Mouse (Mus musculus) lung, embryonic 16.5 days (tissue): ENCODE data around the gene Vash1. TPM values are rescaled to one million over a fixed set of nuclear protein-coding genes. Genes with fewer than 3 reads are reported as not detected.

Source experiments
- ATAC-seq: fragments of 200-750 bp; cut with Nextera tagmentation; 2 replicates; pipeline ENCODE4 v1.8.0; 2017; ENCODE audit warnings: low read depth, mild to moderate bottlenecking, moderate library complexity
- H3K27ac ChIP-seq: fragments of 300-500 bp; sonication (generic); 2 replicates; pipeline ENCODE4 v1.5.1; 2014; ENCODE audit warnings: mild to moderate bottlenecking, control low read depth, low read length
- H3K27me3 ChIP-seq: fragments of 300-500 bp; sonication (generic); 2 replicates; pipeline ENCODE4 v1.6.1; 2014; ENCODE audit warnings: low read depth, low read length, mixed read lengths; ENCODE audit not compliant: control insufficient read depth, insufficient read depth
- H3K36me3 ChIP-seq: fragments of 300-500 bp; sonication (generic); 2 replicates; pipeline ENCODE4 v1.6.1; 2014; ENCODE audit warnings: low read length; ENCODE audit not compliant: control insufficient read depth, insufficient read depth
- H3K4me1 ChIP-seq: fragments of 300-500 bp; sonication (generic); replicated peaks from 2 replicates; pipeline ENCODE4 v1.6.1; 2014; ENCODE audit warnings: low read length, mixed read lengths; ENCODE audit not compliant: control insufficient read depth, insufficient read depth
- H3K4me2 ChIP-seq: fragments of 300-500 bp; sonication (generic); 2 replicates; pipeline ENCODE4 v1.6.1; 2014; ENCODE audit warnings: low read depth, low read length, control low read depth
- H3K4me3 ChIP-seq: fragments of 300-500 bp; sonication (generic); 2 replicates; pipeline ENCODE4 v1.5.1; 2014; ENCODE audit warnings: mild to moderate bottlenecking, low read length, control low read depth
- H3K9ac ChIP-seq: fragments of 300-500 bp; sonication (generic); 2 replicates; pipeline ENCODE4 v1.6.1; 2014; ENCODE audit warnings: low read length, control low read depth
- H3K9me3 ChIP-seq: fragments of 300-500 bp; sonication (generic); 2 replicates; pipeline ENCODE4 v1.6.1; 2016; ENCODE audit warnings: low read length; ENCODE audit not compliant: control insufficient read depth
- WGBS: fragments of 180-500 bp; shearing (Covaris S2); extraction: QIAGEN DNeasy Blood & Tissue Kit; methylation state at CpG from one replicate; pipeline ENCODE4 v1.1.7; 2014; 5-methylcytosine and 5-hydroxymethylcytosine counted together
- polyA plus RNA-seq: library from polyadenylated mRNA; unstranded; fragments of >200 nt; fragmentation: Nextera tagmentation; extraction: Ambion mirVana; gene quantifications from 2 replicates; pipeline ENCODE4 v1.2.1, GENCODE M21; 2015

Vash1 gene
- polyA plus RNA-seq, 1 experiment from 2014 or later, result 10.0 TPM

DNA sequence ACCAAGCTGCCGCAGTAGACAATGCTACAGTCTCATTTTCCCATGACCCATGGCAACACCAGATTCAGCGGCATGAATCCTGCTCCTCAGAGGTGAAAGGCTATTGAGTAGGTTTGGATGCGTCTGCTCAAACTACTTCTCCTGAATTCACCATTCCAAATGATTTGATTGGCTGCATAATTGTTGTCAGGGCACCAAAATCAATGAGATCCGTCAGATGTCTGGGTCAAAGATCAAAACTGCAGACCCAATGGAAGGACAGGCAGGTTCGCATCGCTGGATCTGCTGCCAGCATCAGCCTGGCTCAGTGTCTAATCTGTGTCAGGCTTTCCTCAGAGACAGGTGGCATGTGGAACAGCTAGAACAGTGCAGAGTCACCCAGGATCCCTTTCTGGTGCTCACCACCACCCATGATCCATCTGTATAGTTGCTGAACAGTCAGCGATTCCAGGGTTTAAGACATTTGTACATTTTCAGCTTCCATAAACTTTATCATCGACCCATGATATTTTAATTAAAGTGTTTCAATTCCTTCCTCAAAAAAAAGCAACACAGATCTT is 27.1 kb upstream of the Vash1 start:
- peaks cover 12% of the 10 kb centered on the region for H3K4me1 ChIP-seq
- H3K4me3 ChIP-seq, result no peak overlapping the region
- H3K27ac ChIP-seq, result no peak overlapping the region
- H3K36me3 ChIP-seq, result no peaks in the 10 kb centered on the region
- no peak overlapping the region for H3K9ac ChIP-seq
- no peaks in the 10 kb centered on the region for H3K27me3 ChIP-seq
- H3K9me3 ChIP-seq, result no peaks in the 10 kb centered on the region
- no peak overlapping the region for H3K4me2 ChIP-seq
- no peak for ATAC-seq
- 89% methylated on average over 8 of the region's 8 CpGs for WGBS

DNA sequence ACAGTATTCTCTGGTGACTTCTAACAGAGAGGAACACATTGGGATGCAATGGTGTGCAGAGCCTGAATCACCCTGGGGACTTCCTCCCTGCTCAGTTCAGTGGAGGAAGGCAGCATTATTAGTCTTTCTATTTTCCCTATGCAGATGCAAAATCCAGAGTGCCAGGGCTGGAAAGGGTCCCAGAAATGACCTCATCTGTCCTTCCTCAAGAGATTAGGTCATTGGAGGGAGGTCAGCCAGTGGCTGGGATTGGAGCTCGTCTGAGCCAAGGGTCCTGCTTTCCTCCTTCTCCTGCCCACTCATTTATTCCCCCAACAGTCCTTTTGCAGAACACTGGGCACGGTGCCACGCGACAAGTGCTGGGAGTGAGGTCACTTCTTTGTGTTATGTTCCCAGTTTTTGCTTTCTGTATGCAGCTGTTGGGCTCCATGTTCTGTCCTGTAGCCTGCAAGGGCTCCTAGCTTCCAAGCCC is 25.9 kb upstream of the Vash1 start:
- peak; percentile 97 for ATAC-seq
- H3K36me3 ChIP-seq, result no peaks in the 10 kb centered on the region
- no peak overlapping the region; the same call in 1 of the 2 replicates for H3K4me2 ChIP-seq
- H3K27ac ChIP-seq, result peak overlapping the region; percentile 63
- no peak overlapping the region for H3K9ac ChIP-seq
- H3K4me1 ChIP-seq, result peaks cover 12% of the 10 kb centered on the region
- no peak overlapping the region for H3K4me3 ChIP-seq
- H3K27me3 ChIP-seq, result no peaks in the 10 kb centered on the region
- WGBS, result 23% methylated on average over 4 of the region's 4 CpGs
- H3K9me3 ChIP-seq, result no peaks in the 10 kb centered on the region

DNA sequence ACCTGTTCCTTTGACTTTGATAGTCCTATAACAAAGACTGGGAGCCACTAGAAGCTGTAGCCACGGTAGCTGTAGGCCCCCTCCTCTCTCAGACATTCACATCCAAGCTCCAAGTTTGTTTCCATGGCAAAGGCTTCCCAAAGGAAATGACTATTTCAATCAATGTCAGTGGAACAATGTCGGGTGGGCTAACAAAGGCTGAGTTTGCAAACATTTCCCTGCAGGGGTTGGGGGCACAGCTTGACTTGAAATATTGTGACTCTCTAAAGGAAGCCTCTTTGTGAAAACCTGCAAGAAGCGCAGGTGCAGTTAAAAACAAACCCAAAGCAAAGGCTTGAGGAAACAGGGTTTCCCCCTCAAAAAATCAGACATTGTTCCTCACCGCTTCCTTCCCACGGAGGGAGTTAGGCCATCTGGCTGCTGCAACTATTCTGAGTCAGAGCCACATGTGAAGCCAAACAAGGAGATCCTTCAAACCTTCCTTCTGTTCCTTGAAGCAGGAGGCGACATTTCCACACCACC is 19.0 kb upstream of the Vash1 start:
- no peak overlapping the region for H3K4me2 ChIP-seq
- H3K36me3 ChIP-seq, result no peaks in the 10 kb centered on the region
- peak overlapping the region; percentile 77 for H3K27ac ChIP-seq
- H3K9me3 ChIP-seq, result no peaks in the 10 kb centered on the region
- 0 out of 2 replicates have a peak overlapping the region, but pooled peaks have one; percentile 22 for H3K9ac ChIP-seq
- no peaks in the 10 kb centered on the region for H3K27me3 ChIP-seq
- H3K4me1 ChIP-seq, result 0 out of 2 replicates have a peak, but pooled peaks cover 2% of the 10 kb centered on the region
- ATAC-seq, result peak; percentile 76
- no peak overlapping the region for H3K4me3 ChIP-seq
- 29% methylated on average over 6 of the region's 6 CpGs for WGBS

DNA sequence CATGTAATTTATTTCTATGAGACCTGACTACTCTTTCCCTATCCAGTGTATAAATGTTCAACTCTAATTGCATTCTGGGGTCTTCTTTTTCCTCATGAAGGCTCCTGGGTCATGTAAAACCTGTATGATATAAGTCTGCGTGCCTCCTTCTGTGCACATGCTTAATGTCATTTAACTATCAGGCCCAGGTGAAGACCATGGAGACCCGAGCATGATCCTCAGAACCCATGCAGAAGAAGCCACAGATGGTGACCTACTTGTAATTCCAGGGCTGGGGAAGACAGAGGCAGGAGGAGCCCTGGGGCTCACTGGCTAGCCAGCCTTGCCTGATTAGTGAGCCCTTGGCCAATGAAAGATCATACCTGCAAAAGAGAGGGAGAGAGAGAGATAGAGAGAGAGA is 18.0 kb upstream of the Vash1 start:
- H3K27me3 ChIP-seq, result no peaks in the 10 kb centered on the region
- no peak overlapping the region for H3K9ac ChIP-seq
- no peak overlapping the region for H3K4me2 ChIP-seq
- 0 out of 2 replicates have a peak, but pooled peaks cover 2% of the 10 kb centered on the region for H3K4me1 ChIP-seq
- H3K27ac ChIP-seq, result peak overlapping the region; percentile 12; the same call in 1 of the 2 replicates
- H3K9me3 ChIP-seq, result no peaks in the 10 kb centered on the region
- no peaks in the 10 kb centered on the region for H3K36me3 ChIP-seq
- H3K4me3 ChIP-seq, result no peak overlapping the region
- WGBS, result 69% methylated on average over 2 of the region's 2 CpGs
- ATAC-seq, result no peak

DNA sequence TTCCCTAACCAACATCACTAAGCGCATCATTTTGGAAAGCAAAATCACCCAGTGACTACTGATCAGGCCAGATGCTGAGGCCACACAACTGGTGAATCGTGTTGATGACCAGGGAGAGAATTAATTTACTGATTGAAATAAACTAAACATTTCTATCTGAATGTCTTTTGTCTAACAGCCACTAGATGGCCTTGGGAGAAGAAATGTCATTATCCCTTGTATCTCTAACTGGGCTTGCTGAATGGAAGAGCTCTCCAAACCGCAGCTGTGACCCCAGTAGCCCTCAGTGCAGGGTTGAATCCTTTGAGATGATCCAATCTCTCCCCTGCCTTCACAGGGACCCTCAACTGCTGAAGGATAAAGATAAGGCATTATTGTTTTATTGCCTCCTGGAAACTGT is 12.8 kb upstream of the Vash1 start:
- Histone ChIP-seq H3K9me3 (no peaks in the 10 kb centered on the region), H3K9ac (no peak overlapping the region), H3K4me3 (no peak overlapping the region), H3K27me3 (no peaks in the 10 kb centered on the region), H3K4me1 (no peaks in the 10 kb centered on the region), H3K27ac (no peak overlapping the region), H3K36me3 (no peaks in the 10 kb centered on the region), H3K4me2 (no peak overlapping the region)
- 45% methylated on average over 3 of the region's 3 CpGs for WGBS
- ATAC-seq, result no peak

DNA sequence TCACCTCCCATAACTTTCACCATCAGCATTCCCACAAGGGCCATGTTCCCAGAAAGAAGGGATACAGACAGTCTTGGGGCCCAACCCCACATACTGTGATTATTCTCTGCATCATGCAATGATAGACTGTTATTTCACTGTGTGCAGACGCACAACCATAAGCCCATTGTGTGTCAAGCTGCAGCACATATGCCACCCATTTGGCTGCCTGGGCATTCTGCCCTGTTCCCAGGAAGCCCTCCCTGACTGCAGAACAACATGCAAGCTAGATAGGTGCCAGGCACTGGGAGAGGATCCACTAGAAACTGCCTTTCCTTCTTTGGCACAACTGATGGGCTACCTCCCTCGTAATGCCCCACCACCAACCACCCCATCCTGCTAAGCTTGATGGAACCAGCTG is 10.1 kb upstream of the Vash1 start:
- no peak overlapping the region for H3K9ac ChIP-seq
- H3K4me1 ChIP-seq, result no peaks in the 10 kb centered on the region
- WGBS, result 93% methylated on average over 2 of the region's 2 CpGs
- no peaks in the 10 kb centered on the region for H3K27me3 ChIP-seq
- no peak for ATAC-seq
- H3K4me2 ChIP-seq, result no peak overlapping the region
- H3K4me3 ChIP-seq, result no peak overlapping the region
- no peak overlapping the region for H3K27ac ChIP-seq
- no peaks in the 10 kb centered on the region for H3K36me3 ChIP-seq
- no peaks in the 10 kb centered on the region for H3K9me3 ChIP-seq

DNA sequence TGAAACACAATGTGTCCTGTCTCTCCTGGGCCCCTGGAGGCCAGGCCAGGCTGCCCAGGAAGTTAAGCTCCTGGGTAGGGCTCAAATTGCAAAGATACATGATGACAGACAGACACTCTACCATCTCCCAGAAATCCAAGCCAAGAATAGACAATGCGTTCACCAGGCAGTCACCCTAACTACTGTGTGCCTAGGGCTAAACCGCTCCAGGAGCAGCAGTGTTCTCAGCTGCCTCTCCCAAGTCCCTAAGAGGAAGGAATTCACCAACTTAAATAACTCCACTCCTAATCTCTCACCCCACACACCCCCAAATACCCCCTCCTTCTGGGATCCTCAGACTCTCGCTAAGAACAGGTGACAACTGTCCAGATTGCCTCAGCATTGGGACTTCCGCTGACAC is 6.4 kb upstream of the Vash1 start:
- 70% methylated on average over 4 of the region's 4 CpGs for WGBS
- no peak overlapping the region for H3K4me2 ChIP-seq
- H3K4me1 ChIP-seq, result no peaks in the 10 kb centered on the region
- H3K27ac ChIP-seq, result no peak overlapping the region
- H3K9me3 ChIP-seq, result no peaks in the 10 kb centered on the region
- H3K4me3 ChIP-seq, result no peak overlapping the region
- H3K9ac ChIP-seq, result no peak overlapping the region
- H3K27me3 ChIP-seq, result no peaks in the 10 kb centered on the region
- H3K36me3 ChIP-seq, result no peaks in the 10 kb centered on the region
- no peak for ATAC-seq

DNA sequence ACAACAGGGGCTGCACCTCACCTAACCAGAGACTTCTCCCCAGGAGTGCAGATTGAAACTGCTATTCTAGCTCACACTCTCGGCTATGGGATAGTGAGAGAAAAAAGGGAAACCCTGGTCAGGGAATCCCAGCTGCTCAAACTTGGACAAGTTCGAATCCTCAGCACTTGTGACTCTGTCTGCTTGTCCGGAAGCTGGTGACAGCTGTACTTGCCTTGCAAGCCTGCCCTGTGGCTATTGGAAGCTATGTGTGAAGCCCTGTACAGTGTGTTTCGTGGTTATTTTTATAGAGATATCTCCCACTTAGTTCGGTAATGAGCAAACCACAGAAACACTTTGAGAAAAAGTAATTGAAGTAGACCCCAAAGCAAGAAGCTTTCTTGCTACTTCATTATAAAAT is 6.0 kb upstream of the Vash1 start:
- no peaks in the 10 kb centered on the region for H3K9me3 ChIP-seq
- H3K4me1 ChIP-seq, result no peaks in the 10 kb centered on the region
- H3K27ac ChIP-seq, result no peak overlapping the region
- H3K4me2 ChIP-seq, result no peak overlapping the region
- no peaks in the 10 kb centered on the region for H3K36me3 ChIP-seq
- WGBS, result 65% methylated on average over 5 of the region's 5 CpGs
- H3K27me3 ChIP-seq, result no peaks in the 10 kb centered on the region
- no peak overlapping the region for H3K9ac ChIP-seq
- H3K4me3 ChIP-seq, result no peak overlapping the region
- no peak for ATAC-seq

DNA sequence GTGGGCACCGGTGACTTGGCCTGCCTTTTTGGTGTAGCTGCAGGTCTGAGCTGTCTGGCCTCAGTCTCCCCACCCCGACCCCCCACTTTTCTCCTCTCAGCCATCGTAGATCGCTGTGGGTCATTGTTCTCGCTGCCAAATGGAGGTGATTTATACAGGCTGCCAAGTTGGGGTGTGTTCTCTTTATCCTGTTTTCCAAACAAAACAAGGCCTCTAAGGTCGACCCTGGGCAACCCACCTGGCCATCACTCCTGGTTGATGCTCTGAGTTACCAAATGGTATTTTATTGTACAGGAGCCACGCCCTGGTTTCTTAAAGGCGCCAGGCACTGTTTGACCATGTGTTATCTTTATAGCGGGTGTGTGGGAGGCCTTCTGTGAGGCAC is 1.0 kb downstream of the Vash1 start:
- WGBS, result 2% methylated on average over 9 of the region's 9 CpGs
- no peaks in the 10 kb centered on the region for H3K36me3 ChIP-seq
- no peak for ATAC-seq
- no peaks in the 10 kb centered on the region for H3K9me3 ChIP-seq
- H3K4me3 ChIP-seq, result peak overlapping the region; percentile 84
- H3K9ac ChIP-seq, result peak overlapping the region; percentile 78
- no peaks in the 10 kb centered on the region; the same call in none of the 2 replicates for H3K4me1 ChIP-seq
- H3K4me2 ChIP-seq, result peak overlapping the region; percentile 100
- no peaks in the 10 kb centered on the region for H3K27me3 ChIP-seq
- peak overlapping the region; percentile 55 for H3K27ac ChIP-seq
